Mouse (Mus musculus) lung, postnatal 25 days (tissue): ENCODE measurements around the gene Icam4.
"Not testable (repeated sequence)": the region's sequence is repeated elsewhere in the genome, so short reads cannot be mapped to it uniquely, and the experiment has no call there.

Source experiments
- DNase-seq: peaks from one replicate; pipeline ENCODE4 v3.0.0; 2022; ENCODE audit warnings: low spot score

The Icam4 gene

DNA sequence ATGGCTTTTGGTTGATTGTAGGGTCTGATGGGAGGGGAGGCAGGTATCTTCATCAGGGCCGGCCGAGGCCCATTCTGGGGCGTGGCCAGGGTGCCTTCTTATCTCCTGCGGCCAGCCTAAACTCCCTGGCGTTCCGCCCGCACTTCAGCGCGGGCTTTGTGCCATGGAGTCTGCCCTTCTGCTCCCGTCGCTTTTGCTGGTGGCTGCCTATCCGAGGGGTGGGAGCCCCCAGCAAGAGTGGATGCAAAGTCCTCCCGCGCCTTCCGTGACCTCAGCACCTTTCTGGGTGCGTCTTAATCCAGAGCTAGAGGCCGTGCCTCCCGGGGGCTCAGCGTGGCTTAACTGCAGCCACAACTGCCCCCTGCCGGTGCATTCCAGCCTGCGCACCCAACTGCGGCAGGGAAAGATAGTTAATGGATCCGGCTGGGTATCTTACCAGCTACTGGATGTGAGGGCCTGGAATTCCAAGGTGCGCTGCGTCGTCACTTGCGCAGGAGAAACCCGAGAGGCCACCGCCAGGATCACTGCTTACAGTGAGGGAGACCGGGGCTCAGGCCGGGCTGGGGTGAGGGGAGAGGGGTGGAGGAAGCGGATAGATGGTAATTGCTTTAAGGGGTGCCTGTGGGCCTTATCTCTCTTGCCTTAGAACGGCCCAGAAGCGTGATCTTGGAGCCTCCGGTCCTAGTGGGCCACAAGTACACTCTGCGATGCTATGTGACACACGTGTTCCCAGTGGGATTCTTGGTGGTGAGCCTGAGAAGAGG, at the start of gene Icam4:
Gene Icam4, plus strand, starts transcription at position 83 of the 764 bp plus-strand sequence.
- DNase-seq = peak; percentile 86

DNA sequence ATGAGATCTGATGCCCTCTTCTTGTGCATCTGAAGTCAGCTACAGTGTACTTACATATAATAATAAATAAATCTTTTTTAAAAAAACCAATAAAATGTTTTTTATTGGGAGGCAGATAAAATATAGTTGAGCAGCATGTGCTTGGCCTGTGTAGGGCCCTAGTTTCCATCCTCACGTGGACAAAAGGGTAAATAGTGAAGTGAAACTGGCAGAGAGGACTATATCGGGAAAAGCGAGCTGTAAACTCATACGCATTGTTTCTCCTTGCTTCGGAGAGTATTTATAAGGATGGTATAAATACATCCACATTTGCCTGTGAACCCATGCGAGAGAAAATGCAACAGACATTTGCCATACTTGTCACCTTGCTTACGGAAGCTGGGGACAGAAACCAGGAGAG, 49.4 kb upstream of the Icam4 start:
- no peak for DNase-seq

DNA sequence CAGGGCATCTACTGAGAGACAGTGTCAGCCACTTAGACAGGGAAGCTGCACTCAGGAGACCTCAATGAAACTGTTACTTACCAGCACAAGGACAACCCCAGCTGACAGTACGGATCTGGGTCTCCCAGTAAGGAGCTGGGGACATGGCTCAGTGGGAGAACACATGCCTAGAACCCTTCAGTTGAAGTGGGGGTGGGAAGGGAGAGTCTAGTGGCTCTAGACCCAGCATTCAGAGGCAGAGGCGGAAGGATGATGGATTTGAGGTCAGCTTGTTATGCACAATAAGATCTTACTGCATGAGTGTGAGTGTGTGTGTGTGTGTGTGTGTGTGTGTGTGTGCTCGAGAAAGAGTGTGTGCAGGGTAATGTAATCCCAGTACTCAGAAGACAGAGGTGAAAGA, 47.0 kb upstream of the Icam4 start:
- DNase-seq = no peak

DNA sequence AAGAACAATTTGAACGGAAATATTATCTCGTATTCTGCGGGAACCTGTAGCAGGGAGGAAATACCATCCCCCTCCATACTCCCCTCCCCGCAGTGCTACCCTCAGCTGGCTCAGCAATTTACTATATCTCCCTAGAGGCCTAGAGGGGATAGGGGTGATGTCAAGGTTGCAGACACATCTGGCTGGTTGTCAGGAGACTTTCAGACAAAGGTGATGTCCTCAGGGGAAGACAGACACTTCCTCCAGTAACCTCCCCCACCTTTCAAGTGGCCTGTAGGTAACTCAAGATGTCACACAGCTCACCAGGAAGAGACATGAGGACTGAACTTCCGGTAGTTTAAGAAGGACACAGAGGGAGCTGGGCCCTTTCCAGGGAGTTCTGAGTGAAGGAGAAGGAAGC, 46.0 kb upstream of the Icam4 start:
- DNase-seq = no peak

DNA sequence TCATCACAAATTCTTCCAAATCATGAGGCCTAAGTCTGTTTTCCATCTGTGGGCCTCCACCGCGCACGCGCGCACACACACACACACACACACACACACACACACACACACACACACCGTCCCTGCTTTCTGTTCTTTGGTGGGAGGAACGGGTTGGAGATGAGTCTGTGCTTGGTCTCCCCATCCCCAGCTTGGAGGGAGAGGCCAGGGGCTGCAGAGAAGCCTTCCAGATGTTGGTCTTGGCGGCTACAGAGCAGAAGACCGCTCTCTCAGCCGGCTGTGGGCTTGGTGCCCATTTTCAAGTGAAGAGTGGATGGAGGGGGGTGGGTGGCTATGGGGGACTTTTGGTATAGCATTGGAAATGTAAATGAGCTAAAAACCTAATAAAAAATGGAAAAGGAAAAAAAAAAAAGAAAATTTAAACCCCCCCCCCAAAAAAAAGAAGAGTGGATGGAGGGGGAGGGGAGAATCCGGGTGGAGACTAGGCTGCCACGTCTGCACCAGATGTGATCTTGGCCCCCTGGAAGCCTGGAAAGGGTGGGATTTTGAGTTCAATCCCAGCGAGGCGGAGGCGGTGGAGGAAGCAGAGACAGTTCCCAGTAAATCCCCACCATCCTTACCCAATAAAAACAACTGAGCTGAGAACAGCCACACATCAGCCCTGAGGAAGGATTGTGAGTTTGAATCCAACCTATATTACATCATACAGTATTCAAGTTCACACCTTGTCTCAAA, 42.1 kb upstream of the Icam4 start:
- DNase-seq = no peak

DNA sequence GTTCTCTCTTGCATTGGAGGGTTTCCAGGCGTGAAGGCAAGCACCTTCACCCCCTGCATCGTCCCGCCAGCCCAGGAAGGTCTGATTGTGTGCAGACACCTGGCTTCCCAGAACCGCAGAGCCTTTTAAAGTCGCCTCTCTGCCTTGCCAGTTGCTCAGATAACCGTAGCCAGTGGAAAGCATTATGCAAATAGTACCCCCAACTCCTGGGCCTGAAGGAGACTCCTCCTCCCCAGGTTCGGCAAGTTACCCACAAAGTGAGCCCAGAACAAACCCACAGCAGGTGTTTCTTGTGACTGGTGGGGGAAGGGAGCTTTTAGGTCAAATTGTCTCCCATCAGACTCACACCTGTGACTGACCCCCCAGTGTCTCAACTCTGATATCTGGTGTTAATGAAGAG, 41.2 kb upstream of the Icam4 start:
- DNase-seq = no peak

DNA sequence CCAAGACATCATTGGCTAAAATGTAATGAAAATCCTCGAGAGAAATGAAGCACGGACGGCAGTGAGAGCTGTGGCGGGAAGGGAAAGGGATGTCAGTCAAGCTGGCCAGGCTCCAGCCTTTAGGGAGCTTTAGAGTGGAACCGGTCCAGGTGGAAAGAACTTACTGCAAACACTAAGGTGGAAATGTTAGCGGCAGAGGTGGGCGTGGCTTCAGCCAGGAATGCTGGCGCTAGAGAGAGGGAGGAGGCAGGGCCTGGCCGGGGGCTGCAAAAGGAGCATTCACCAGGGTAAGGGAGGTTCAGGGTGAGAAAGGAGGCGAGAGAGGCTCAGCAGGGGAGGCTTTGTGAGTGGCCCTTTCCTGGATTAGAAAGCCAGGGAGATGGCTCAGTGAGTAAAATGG, 38.3 kb upstream of the Icam4 start:
- peak; percentile 74 for DNase-seq

DNA sequence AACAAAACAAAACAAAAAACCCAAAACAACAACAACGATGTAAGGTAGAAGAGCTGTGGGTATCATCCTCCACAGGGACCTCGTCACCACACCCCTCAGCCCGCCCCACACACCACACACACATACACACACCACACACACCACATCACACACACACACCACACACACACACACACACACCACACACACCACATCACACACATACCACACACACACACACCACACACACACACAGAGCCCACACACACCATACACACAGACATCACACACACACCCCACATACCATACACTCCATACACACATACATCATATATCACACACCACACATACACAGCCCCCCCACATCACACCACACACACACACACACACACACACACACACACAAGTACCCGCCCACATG, 37.6 kb upstream of the Icam4 start:
- no peak for DNase-seq

DNA sequence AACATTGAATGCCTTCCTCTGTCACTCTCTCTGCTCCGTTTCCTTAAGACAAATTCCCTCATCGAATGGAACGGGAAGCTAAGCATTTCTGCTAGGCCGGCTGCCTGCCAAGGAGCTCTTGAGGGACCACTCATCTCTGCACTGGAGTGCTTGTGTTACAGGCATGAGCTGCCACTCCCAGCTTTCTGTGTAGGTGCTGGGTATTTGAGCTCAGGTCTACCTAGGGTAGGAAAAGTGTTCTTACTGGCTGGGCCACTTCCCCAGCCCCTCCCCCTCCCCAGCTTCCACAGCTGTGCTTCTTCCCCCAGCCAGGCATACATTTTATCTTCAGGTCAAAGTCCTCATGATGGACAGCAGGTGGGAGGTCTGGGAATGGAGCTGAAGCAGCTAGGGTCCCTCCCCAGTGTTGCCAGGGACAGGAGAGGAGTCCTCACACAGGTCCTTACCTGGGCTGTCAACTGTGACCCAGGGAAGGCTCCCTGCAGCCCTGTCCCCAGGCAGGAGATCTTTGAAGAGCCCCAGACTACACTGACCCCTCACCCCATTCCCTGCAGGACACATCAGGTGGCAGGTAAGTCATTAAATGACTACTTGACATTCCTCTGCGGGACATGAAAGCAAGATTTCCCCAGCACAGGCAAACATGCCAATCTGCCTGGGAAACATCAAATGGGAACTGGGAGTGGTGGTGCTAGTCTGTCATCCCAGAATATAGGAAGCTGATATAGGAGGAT, 35.8 kb upstream of the Icam4 start:
- DNase-seq = peak; percentile 93

DNA sequence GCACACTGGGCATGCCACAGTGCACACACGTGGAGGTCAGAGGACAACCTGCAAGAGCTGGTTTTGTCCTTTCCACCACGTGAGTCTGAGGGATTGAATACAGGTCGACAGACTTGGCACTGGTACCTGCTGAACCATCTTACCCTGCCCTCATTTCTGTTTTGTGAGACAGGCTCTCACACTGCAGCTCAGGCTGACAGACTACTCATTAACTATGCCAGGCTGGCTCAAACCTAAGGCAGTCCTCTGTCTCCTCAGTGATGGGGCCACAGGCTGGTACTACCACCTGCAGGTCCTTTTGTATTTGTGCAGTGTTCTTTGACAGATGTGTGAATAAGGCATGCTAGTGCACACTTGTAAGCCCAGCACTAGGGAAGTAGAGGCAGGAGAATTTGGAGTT, 34.1 kb upstream of the Icam4 start:
- no peak for DNase-seq

DNA sequence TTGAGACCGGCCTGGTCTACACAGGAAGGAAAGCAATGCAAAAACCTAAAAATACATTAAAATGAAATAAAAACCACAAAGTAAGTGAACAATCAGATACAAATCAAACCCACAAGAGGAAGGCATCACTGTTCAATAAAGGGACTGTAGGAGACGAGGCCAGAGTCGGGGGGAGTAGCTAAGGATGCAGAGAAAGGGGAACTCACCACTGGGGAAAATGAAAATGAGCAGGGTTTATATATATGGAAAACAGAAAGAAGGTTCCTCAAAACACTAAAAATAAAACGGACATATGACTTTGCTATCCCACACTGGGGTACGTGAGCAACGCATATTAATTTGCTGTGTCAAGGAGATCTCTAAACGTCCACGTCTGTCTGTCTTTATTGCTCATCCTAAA, 32.1 kb upstream of the Icam4 start:
- DNase-seq = no peak

DNA sequence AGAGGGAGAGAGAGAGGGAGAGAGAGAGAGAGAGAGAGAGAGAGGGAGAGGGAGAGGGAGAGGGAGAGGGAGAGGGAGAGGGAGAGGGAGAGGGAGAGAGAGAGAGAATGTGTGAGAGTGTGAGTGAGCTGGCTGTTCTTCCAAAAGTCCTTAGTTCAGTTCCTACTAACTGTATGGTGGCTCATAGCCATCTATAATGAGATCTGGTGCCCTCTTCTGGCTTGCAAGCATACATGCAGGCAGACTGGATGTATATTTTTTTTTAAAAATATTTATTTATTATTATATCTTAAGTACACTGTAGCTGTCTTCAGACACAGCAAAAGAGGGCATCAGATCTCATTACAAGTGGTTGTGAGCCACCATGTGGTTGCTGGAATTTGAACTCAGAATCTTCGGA, 30.8 kb upstream of the Icam4 start:
- not testable (repeated sequence) for DNase-seq

DNA sequence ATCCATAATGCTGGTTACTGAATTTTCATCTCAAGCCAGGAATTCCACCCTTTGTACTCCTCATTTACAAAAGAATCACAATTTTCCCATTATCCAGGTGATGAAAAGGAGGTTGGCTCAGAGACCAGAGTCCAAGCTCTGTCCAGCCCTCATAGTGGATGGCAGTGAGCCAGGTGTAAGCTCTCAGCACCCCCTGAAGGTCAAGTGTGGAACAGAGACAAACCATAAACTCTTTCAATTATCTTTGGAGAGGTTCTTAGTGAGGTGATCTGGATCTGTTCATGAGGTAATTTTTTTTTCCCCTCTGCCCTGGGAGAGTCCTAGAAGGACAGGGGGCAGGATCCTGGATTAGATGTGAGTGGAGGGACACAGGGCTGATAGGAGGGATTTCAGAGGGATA, 28.4 kb upstream of the Icam4 start:
- DNase-seq = no peak

DNA sequence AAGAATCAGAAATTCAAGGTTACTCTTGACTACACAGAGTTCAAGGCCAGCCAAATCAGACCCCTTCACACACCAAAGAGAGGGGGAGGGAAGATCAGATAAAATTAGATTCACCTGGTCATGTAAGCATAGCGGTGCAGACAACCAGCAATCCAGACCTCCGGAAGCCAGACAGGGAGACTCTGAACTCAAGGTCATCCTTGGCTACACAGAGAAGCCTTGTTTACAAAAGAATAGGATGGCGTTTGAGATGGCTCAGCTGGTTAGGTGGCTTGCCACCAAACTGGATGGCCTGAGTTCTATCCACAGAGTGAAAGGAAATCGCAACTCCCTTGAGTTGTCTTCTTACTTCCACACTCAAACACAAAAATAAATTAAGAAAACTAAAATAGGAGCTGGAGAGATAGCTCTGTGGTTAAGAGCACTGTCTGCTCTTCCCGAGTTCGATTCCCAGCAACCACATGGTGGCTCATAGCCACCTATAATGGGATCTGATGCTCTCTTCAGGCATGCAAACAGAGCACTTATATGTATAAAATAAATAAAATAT, 27.4 kb upstream of the Icam4 start:
- no peak for DNase-seq

DNA sequence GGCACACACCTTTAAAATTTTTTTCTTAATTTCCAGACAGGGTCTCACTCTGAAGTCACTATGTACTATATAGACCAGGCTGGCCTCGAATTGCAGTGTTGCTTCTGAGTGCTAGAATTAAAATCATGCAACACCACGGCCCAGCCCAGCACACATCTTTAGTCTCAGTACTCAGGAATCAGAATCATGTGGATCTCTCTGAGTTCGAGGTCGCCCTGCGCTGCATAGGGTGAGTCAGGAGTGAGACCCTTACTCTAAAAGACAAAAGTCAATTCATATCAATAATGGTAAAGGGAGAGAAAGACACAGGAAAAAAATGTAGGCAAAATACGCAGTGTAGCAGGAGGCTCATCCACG, 26.9 kb upstream of the Icam4 start:
- DNase-seq = no peak

DNA sequence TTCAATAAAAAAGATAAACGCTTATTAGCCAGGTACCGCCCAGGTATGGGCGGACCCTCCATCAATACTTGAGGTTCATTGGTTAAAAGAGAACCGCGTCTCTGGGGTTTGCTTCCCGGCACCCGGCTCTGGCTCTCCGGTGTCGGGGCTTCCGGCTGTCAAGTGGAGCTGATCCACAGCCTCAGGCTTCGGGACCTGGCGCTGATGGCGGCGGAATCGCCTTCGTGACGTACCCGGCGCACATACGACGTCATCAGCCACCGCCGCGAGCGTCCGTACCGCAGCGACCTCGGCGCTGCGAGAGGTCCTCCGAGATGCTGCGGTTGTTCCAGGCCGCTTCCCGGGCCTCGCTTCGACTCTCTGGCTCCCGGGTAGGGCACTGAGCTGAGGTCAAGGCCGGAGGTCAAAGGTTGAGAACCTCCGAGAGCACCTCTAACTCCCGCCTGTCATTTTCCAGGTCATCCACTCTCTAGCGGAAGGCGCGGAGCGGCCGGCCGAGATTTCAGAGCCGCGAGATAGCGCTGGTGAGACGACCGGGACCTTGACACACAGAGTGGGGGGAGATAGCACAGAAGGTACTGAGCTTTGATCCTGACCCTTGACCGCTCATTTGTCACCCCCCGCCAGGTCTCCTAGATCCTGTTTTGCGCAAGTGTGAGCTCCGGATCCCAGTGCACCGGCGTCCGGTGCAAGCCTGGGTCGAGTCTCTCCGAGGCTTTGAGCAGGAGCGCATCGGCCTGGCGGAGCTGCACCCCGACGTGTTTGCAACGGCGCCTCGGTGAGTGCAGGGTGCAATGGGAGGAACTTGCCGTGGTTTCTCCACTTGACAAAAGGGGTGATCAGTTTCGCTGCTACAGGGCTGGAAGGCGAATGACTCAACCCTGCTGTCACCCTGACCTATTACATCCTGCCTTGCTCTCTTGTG, 26.3 kb upstream of the Icam4 start, which contains the start of gene Mrpl4:
Gene Mrpl4, plus strand, starts transcription at position 112 of the 925 bp plus-strand sequence.
- DNase-seq = peak; percentile 87

DNA sequence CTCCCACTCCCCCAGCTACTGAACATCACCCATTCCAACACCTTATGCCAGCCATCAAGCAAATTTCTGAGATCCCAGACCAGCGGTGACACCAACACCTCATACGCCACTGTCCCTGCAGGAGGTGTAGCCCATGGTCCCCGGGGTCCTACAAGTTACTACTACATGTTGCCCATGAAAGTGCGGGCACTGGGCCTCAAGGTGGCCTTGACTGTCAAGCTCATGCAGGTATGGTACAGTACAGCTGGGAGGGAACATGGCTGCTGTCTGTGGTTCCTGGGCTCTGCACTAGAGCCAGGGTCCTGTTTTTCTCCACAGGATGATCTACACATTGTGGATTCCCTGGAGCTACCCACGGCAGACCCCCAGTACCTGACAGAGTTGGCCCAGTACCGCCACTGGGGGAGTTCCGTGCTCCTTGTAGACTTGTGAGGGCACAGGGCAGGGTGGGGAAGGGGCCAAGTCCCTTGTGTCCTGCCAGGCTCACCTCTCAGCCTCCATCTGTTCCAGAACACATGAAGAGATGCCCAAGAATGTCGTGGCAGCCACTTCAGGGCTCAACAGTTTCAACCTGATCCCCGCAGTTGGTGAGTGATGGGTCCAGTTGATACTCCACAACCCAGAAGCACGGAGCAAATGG, 21.7 kb upstream of the Icam4 start:
- DNase-seq = no peak

DNA sequence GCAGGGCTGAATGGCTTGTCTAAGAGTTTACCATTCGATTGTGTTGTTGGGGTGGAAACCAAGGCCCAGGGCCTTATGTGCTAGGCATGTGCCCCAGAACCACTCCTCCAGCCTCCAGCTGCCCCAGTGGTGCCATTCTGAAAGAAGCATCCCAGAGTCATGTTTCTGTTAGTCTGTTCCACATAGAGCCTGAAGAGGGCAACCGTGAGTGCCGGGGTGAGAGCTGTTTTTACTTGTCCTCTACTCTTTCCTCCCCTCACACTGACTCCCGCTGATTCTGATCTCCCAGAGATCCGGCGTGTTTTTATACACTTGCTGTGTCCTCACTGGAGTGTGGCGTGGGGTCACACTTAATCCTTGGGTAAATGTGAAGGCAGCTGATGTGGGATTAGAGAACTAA, 21.2 kb upstream of the Icam4 start:
- no peak for DNase-seq

DNA sequence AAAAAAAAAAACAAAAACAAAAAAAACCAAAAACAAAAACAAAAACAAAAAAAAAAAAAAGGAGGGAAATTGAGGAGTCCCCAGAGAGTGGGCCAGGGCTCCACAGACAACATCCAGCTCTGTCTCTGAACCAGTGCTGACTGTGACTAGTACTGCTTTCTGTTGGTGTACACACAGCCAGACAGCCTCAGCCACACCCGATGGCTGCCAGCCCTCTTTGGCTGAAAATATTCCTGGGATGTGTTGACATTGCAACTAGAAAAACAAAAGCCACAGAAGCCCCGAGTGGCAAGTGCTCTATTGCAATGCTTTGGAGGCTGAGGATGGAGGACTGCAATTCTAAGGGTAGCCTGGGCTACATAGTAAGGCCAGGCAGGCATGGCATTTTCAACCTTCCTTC, 18.8 kb upstream of the Icam4 start:
- peak; percentile 72 for DNase-seq

DNA sequence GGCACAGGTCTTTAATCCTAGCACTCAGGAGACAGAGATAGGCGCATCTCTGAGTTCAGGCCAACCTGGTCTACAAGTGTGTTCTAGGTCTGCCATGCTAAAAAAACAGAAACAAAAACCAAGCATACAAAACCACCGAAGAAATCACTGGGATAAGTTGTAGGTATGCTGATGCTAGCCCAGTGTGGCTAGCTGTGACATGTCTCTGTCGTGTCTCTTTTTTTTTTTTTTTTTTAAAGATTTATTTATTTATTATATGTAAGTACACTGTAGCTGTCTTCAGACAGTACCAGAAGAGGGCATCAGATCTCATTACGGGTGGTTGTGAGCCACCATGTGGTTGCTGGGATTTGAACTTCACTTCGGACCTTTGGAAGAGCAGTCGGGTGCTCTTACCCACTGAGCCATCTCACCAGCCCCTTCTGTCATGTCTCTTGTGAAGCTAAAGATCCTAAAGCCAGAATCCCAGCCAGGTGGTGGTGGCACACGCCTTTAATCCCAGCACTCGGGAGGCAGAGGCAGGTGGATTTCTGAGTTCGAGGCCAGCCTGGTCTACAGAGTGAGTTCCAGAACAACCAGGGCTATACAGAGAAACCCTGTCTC, 18.1 kb upstream of the Icam4 start:
- DNase-seq = not testable (repeated sequence)

DNA sequence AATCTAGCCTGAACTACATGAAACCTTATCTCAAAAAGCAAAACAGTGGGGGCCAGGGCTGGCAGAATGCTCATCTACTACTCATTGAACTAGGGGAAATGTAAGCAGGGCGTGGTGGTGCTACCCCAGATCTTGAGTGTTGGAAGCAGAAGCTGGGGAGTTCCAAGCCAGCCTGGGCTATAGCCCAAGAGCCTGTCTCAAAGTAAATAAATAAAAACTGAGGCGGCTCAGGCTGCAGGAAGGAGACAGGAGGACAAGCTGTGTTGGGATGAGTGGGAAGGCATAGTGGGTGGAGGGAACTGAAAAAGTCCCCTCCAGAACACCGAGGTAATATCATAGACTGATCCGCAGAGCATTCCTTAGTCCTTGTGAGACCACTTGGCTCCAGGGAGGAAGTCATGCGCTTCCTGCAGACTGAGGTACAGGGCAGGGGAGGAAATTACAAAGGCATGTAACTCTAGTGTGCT, 17.3 kb upstream of the Icam4 start:
- DNase-seq = peak; percentile 81
